In the genomic region with DNA sequence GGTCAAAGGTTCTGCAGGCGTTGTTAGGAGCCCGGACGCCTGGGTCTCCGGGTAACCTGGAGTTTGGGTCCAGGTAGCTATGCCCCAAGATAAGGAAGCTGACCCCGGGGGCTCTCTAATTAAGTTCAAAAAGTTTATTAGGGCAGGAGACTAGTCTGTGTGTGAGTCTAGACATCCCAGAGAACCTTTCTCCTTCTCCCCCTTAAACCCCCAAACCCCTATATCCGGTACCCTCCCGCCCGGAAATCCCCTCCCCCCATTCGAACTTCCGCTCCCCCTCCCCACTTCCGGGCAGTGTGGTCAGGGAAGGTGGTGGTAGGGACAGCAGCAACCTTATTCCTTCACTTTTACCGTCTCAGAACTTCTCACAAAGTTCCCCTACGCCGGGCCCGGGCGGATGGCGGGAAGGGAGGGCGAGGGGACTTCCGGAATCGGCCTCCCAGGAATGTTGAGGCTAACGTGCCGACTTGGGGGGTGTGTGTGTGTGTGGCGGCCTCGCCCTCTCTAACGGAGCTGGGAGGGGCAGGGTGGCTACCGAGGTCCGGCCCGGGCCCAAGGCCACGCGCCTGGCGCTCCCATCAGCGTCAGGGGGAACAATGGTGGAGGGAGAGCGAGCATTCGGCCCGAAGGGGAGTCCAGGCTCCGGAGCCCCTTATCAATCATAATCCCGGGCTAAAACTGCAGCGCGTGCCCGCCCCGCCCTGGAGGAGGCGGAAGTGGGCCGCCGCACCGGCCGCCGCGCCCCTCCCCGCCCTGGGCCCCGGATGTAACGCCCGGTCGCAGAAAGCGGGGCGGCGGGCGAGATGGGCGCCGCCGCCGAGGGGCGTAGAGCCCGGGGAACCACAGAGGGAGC, we compare ENCODE assay signal across 8 mouse cellular contexts. TPM values are rescaled to one million over a fixed set of nuclear protein-coding genes. Genes with fewer than 3 reads are reported as not detected.
DNase-seq lines count a peak whose midpoint lies in the region; ATAC-seq and TF ChIP-seq lines count a peak whose summit lies in the region.

No protein-coding gene starts in this region.

- peaks cover 20% of the 10 kb centered on the region for H3K36me3 ChIP-seq in hindbrain, embryonic 16.5 days (ENCODE audit: control insufficient read depth, insufficient read depth, low read length)
- H3K36me3 ChIP-seq in liver, embryonic 11.5 days (ENCODE audit: control insufficient read depth, insufficient read depth, low read length): peaks cover 34% of the 10 kb centered on the region
- peaks cover 26% of the 10 kb centered on the region for H3K36me3 ChIP-seq in midbrain, postnatal 0 days (ENCODE audit: insufficient read depth, low read length)
- H3K36me3 ChIP-seq in stomach, embryonic 15.5 days: peaks cover 35% of the 10 kb centered on the region

- H3K27ac ChIP-seq in hindbrain, embryonic 16.5 days (ENCODE audit: low read depth, low read length): peak overlapping the region; percentile 98
- peak overlapping the region; percentile 100 for H3K27ac ChIP-seq in liver, embryonic 11.5 days (ENCODE audit: low read depth, low read length)
- H3K27ac ChIP-seq in midbrain, postnatal 0 days (ENCODE audit: low read depth, low read length): peak overlapping the region; percentile 97
- H3K27ac ChIP-seq in stomach, embryonic 15.5 days: peak overlapping the region; percentile 97

- intact Hi-C loops in left cerebral cortex, postnatal 36 days (cut with DNase I): loop anchor here (2.0 kb wide), 1 partner anchor 15 kb away; the partner anchor contains the start of gene Spag7

- peak overlapping the region; percentile 100 for H3K4me3 ChIP-seq in hindbrain, embryonic 16.5 days (ENCODE audit: low read length)
- H3K4me3 ChIP-seq in liver, embryonic 11.5 days (ENCODE audit: low read depth, low read length): peak overlapping the region; percentile 100
- peak overlapping the region; percentile 99 for H3K4me3 ChIP-seq in midbrain, postnatal 0 days (ENCODE audit: low read depth, low read length)
- peak overlapping the region; percentile 73 for H3K4me3 ChIP-seq in stomach, embryonic 15.5 days (replicated peaks)

- H3K4me2 ChIP-seq in hindbrain, embryonic 16.5 days (ENCODE audit: low read length): peak overlapping the region; percentile 64
- H3K4me2 ChIP-seq in liver, embryonic 11.5 days: peak overlapping the region; percentile 92
- H3K4me2 ChIP-seq in midbrain, postnatal 0 days (ENCODE audit: low read depth, low read length, poor library complexity, severe bottlenecking): peak overlapping the region; percentile 72
- H3K4me2 ChIP-seq in stomach, embryonic 15.5 days: peak overlapping the region; percentile 94

- no peak for TF ChIP-seq CTCF in midbrain, postnatal 0 days (IDR thresholded peaks at IDR 0.05)

- no peaks in the 10 kb centered on the region for H3K9me3 ChIP-seq in hindbrain, embryonic 16.5 days (ENCODE audit: control insufficient read depth, low read length)
- H3K9me3 ChIP-seq in liver, embryonic 11.5 days (ENCODE audit: control insufficient read depth, low read length): no peaks in the 10 kb centered on the region
- no peaks in the 10 kb centered on the region for H3K9me3 ChIP-seq in midbrain, postnatal 0 days (ENCODE audit: low read length)
- H3K9me3 ChIP-seq in stomach, embryonic 15.5 days: no peaks in the 10 kb centered on the region

- DNase-seq in left cerebral cortex, postnatal 36 days (ENCODE audit: low spot score in 2 of 2): peak; percentile 55 to 56
- DNase-seq in left cerebral cortex, adult 9 months (ENCODE audit: low spot score in 2 of 2): no peak
- peak; percentile 66 for DNase-seq in cerebellum, adult 8-10 months
- DNase-seq in gastrocnemius, adult 8-10 months (ENCODE audit: low spot score in 2 of 2): peak; percentile 4 to 34
- peak; percentile 85 for DNase-seq in liver, embryonic 11.5 days (ENCODE audit: low spot score)
- DNase-seq in midbrain, postnatal 0 days (ENCODE audit: low spot score): peak; percentile 62

- 0% methylated on average over 49 of the region's 63 CpGs for WGBS in hindbrain, embryonic 16.5 days
- WGBS in liver, embryonic 11.5 days: under 1% methylated on average over 62 of the region's 63 CpGs
- 1% methylated on average over 57 of the region's 63 CpGs for WGBS in midbrain, postnatal 0 days
- under 1% methylated on average over 58 of the region's 63 CpGs for WGBS in stomach, embryonic 15.5 days

- peak; percentile 70 for ATAC-seq in hindbrain, embryonic 16.5 days
- ATAC-seq in liver, embryonic 11.5 days (replicated peaks; ENCODE audit: low FRiP score): peak; percentile 61
- ATAC-seq in midbrain, postnatal 0 days (ENCODE audit: low FRiP score): peak; percentile 70
- peak; percentile 45; the same call in 1 of the 2 replicates for ATAC-seq in stomach, embryonic 15.5 days (ENCODE audit: insufficient read depth, low FRiP score, low read depth)

- H3K9ac ChIP-seq in hindbrain, embryonic 16.5 days (ENCODE audit: low read depth, low read length): peak overlapping the region; percentile 99
- peak overlapping the region; percentile 100 for H3K9ac ChIP-seq in liver, embryonic 11.5 days (ENCODE audit: low read depth, low read length)
- H3K9ac ChIP-seq in midbrain, postnatal 0 days (replicated peaks; ENCODE audit: low read length, poor library complexity, severe bottlenecking): peak overlapping the region; percentile 98
- H3K9ac ChIP-seq in stomach, embryonic 15.5 days: peak overlapping the region; percentile 89

- peaks cover 31% of the 10 kb centered on the region for H3K4me1 ChIP-seq in hindbrain, embryonic 16.5 days (ENCODE audit: control insufficient read depth, insufficient read depth, low read depth, low read length)
- H3K4me1 ChIP-seq in liver, embryonic 11.5 days (replicated peaks; ENCODE audit: control insufficient read depth, insufficient read depth, low read length): peaks cover 71% of the 10 kb centered on the region
- peaks cover 8% of the 10 kb centered on the region for H3K4me1 ChIP-seq in midbrain, postnatal 0 days (ENCODE audit: insufficient read depth, low read length)
- H3K4me1 ChIP-seq in stomach, embryonic 15.5 days: peaks cover 62% of the 10 kb centered on the region

- H3K27me3 ChIP-seq in hindbrain, embryonic 16.5 days (replicated peaks; ENCODE audit: control insufficient read depth, insufficient read depth, low read length): no peaks in the 10 kb centered on the region
- H3K27me3 ChIP-seq in liver, embryonic 11.5 days (replicated peaks; ENCODE audit: control insufficient read depth, insufficient read depth, low read length): no peaks in the 10 kb centered on the region
- no peaks in the 10 kb centered on the region for H3K27me3 ChIP-seq in midbrain, postnatal 0 days (ENCODE audit: insufficient read depth, low read length)
- H3K27me3 ChIP-seq in stomach, embryonic 15.5 days (replicated peaks): no peaks in the 10 kb centered on the region

RNA-seq across cellular contexts. Expression of gene Pfn1, which starts 0.9 kb away (rescaled TPM):
- total RNA-seq in left cerebral cortex, postnatal 36 days (2021): 100 to 1,000 TPM; 217 to 244 TPM
- total RNA-seq in gastrocnemius, adult 8-10 months (2022): 100 to 1,000 TPM; 218 to 265 (median 251) TPM
- 638 and 764 TPM in 2 replicates for polyA plus RNA-seq in hindbrain, embryonic 16.5 days (2015; fragmentation: Nextera tagmentation; extraction: Ambion mirVana)
- polyA plus RNA-seq in liver, embryonic 11.5 days (2014; fragmentation: Nextera tagmentation; extraction: Ambion mirVana): 2,285 and 2,367 TPM in 2 replicates
- total RNA-seq in midbrain, postnatal 0 days (2014; rRNA removed): 438 and 486 TPM in 2 replicates
- polyA plus RNA-seq in midbrain, postnatal 0 days (2015; fragmentation: Nextera tagmentation; extraction: Ambion mirVana): 600 and 608 TPM in 2 replicates
- 1,701 and 2,042 TPM in 2 replicates for polyA plus RNA-seq in stomach, embryonic 15.5 days (2015; fragmentation: Nextera tagmentation; extraction: Ambion mirVana)

RNA-seq across cellular contexts. Expression of gene Eno3, which starts 3.4 kb away (rescaled TPM):
- 1 to 10 TPM; 9.5 to 9.6 TPM for total RNA-seq in left cerebral cortex, postnatal 36 days (2021)
- 1,000 to 10,000 TPM; 7,027 to 9,270 (median 7,380) TPM for total RNA-seq in gastrocnemius, adult 8-10 months (2022)
- polyA plus RNA-seq in hindbrain, embryonic 16.5 days (2015; fragmentation: Nextera tagmentation; extraction: Ambion mirVana): 6.0 and 16.3 TPM in 2 replicates
- polyA plus RNA-seq in liver, embryonic 11.5 days (2014; fragmentation: Nextera tagmentation; extraction: Ambion mirVana): 19.8 and 20.1 TPM in 2 replicates
- 7.2 and 9.9 TPM in 2 replicates for total RNA-seq in midbrain, postnatal 0 days (2014; rRNA removed)
- polyA plus RNA-seq in midbrain, postnatal 0 days (2015; fragmentation: Nextera tagmentation; extraction: Ambion mirVana): 5.8 and 7.6 TPM in 2 replicates
- polyA plus RNA-seq in stomach, embryonic 15.5 days (2015; fragmentation: Nextera tagmentation; extraction: Ambion mirVana): 13.9 and 16.6 TPM in 2 replicates

RNA-seq across cellular contexts. Expression of gene Slc25a11, which starts 6.3 kb away (rescaled TPM):
- total RNA-seq in left cerebral cortex, postnatal 36 days (2021): 100 to 1,000 TPM; 113 to 125 TPM
- 100 to 1,000 TPM; 276 to 326 (median 293) TPM for total RNA-seq in gastrocnemius, adult 8-10 months (2022)
- polyA plus RNA-seq in hindbrain, embryonic 16.5 days (2015; fragmentation: Nextera tagmentation; extraction: Ambion mirVana): 185 and 191 TPM in 2 replicates
- 115 and 126 TPM in 2 replicates for polyA plus RNA-seq in liver, embryonic 11.5 days (2014; fragmentation: Nextera tagmentation; extraction: Ambion mirVana)
- total RNA-seq in midbrain, postnatal 0 days (2014; rRNA removed): 140 and 159 TPM in 2 replicates
- 160 and 176 TPM in 2 replicates for polyA plus RNA-seq in midbrain, postnatal 0 days (2015; fragmentation: Nextera tagmentation; extraction: Ambion mirVana)
- polyA plus RNA-seq in stomach, embryonic 15.5 days (2015; fragmentation: Nextera tagmentation; extraction: Ambion mirVana): 150 and 151 TPM in 2 replicates

RNA-seq across cellular contexts. Expression of gene Rnf167, which starts 6.5 kb away (rescaled TPM):
- 10 to 100 TPM; 78.6 to 87.8 TPM for total RNA-seq in left cerebral cortex, postnatal 36 days (2021)
- total RNA-seq in gastrocnemius, adult 8-10 months (2022): 10 to 100 TPM; 34.9 to 41.1 (median 38.1) TPM
- 105 and 110 TPM in 2 replicates for polyA plus RNA-seq in hindbrain, embryonic 16.5 days (2015; fragmentation: Nextera tagmentation; extraction: Ambion mirVana)
- polyA plus RNA-seq in liver, embryonic 11.5 days (2014; fragmentation: Nextera tagmentation; extraction: Ambion mirVana): 113 and 114 TPM in 2 replicates
- 69.1 and 74.4 TPM in 2 replicates for total RNA-seq in midbrain, postnatal 0 days (2014; rRNA removed)
- 95.8 and 97.2 TPM in 2 replicates for polyA plus RNA-seq in midbrain, postnatal 0 days (2015; fragmentation: Nextera tagmentation; extraction: Ambion mirVana)
- polyA plus RNA-seq in stomach, embryonic 15.5 days (2015; fragmentation: Nextera tagmentation; extraction: Ambion mirVana): 97.2 and 108 TPM in 2 replicates

RNA-seq across cellular contexts. Expression of gene Gp1ba, which starts 14.6 kb away (rescaled TPM):
- total RNA-seq in left cerebral cortex, postnatal 36 days (2021): not detected
- not detected for total RNA-seq in gastrocnemius, adult 8-10 months (2022)
- polyA plus RNA-seq in hindbrain, embryonic 16.5 days (2015; fragmentation: Nextera tagmentation; extraction: Ambion mirVana): 0.19 and 0.29 TPM in 2 replicates
- 15.3 and 16.4 TPM in 2 replicates for polyA plus RNA-seq in liver, embryonic 11.5 days (2014; fragmentation: Nextera tagmentation; extraction: Ambion mirVana)
- total RNA-seq in midbrain, postnatal 0 days (2014; rRNA removed): not detected in 2 replicates
- polyA plus RNA-seq in midbrain, postnatal 0 days (2015; fragmentation: Nextera tagmentation; extraction: Ambion mirVana): 0.16 and 0.29 TPM in 2 replicates
- 0.09 and 0.19 TPM in 2 replicates for polyA plus RNA-seq in stomach, embryonic 15.5 days (2015; fragmentation: Nextera tagmentation; extraction: Ambion mirVana)

Comparison
In these comparisons a context has a peak if more than half of its experiments do, and no peak if none do; other contexts are left out.
1. DNase-seq: peak in left cerebral cortex, postnatal 36 days (2 of 2), cerebellum, adult 8-10 months (single experiment), gastrocnemius, adult 8-10 months (2 of 2), liver, embryonic 11.5 days (single experiment) and midbrain, postnatal 0 days (single experiment); none in left cerebral cortex, adult 9 months (0 of 2).
2. Peak in every context shown above with its lines, with median percentiles within 50 percentile points of each other: ATAC-seq, H3K27ac ChIP-seq, H3K4me2 ChIP-seq, H3K4me3 ChIP-seq and H3K9ac ChIP-seq.